Mouse (Mus musculus): ENCODE data around the gene Phf21a. TPM values are rescaled to one million over a fixed set of nuclear protein-coding genes. Genes with fewer than 3 reads are reported as not detected.
A peak's percentile ranks its signal among the peaks of the same experiment; 100 is the strongest.

Phf21a gene
- total RNA-seq (2021) = 100 to 1,000 TPM; 121 to 130 TPM
- long read RNA-seq, experiment 1, partial matches to known transcripts = 4 of 29 reads
- long read RNA-seq, experiment 1, other reads (novel, unspliced or antisense) = 24 of 29 reads
- long read RNA-seq, experiment 2, partial matches to known transcripts = 1 of 9 reads
- long read RNA-seq, experiment 2, other reads (novel, unspliced or antisense) = 8 of 9 reads

DNA sequence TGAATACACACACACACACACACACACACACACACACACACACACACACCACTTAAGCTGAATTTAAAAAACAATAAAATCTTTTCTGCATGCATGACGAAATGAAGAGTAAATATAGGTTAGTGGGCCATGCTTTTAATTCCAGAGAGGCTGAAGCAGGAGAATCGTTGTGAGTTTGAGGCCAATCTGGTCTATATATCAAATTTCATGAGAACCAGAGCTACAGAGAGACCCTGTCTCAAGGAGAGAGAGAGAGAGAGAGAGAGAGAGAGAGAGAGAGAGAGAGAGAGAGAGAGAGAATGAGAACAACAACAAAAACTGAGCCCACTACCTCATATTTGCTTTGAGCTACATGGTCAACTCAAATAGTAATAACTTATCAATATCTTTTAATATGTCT, at the start of gene Phf21a:
Gene Phf21a (plus strand): TSS at position 301 of the 400 bp plus-strand sequence.
- DNase-seq (ENCODE audit: low spot score in 2 of 2) = no peak

GRCm38 (mm10) chr2:92043285-92043684, 49.6 kb upstream of the Phf21a start:
- DNase-seq (ENCODE audit: low spot score in 2 of 2) = no peak

- no peak for DNase-seq (ENCODE audit: low spot score in 2 of 2)
Observed at GRCm38 (mm10) chr2:92047601-92048000, 45.3 kb upstream of the Phf21a start.

DNA sequence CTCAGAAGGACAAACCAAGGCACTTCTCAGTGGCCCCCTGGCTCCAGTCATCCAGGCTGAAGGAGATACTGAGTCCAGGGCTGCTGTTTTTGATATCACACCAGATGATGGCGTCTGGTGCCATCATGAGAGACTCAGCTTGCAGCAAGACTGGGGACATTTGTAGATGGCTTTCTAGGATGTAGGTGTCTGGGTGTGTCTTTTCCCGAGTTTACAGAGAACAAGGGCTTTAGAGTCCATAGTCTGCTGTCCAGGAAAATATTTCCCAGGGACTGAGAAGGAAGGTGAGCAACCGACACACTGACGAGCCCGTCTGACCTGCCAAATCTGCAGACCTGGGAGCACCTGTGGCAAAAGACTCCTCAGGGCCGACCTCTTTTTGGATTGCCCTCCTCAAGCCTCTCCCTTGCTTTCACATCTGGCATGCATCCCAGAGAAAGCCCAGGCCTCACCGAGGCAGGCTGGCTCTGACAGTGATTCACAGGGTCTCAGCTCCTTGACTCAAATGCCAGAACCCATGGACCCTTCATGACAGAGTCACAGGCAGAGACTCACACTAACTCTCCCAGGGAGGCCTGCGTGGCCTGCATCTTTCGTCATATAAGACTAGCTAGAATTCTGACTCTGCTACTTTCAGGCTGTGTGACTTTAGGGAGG, 44.8 kb upstream of the Phf21a start:
- no peak for DNase-seq (ENCODE audit: low spot score in 2 of 2)

DNA sequence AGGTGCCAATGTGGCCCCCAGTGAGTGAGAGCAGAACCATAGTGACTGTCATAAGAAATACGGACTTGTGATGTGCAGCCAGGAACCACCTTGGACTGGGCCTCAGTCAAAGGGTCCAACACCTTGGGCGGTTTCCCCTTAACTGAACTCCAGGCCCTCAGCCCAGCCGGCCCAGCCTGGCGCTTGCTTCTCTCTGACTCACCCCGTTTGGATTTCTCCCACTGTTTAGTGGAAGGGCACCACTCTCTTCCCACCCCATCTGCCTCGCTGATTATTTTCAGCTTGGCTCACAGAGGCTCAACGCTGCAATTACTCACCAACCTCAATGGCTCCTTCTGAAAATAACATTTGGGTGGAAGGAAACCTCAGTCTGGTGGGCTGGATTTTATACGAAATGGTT, 40.7 kb upstream of the Phf21a start:
- DNase-seq (ENCODE audit: low spot score in 2 of 2) = peak; percentile 58 to 60

GRCm38 (mm10) chr2:92052754-92053153, 40.2 kb upstream of the Phf21a start:
- DNase-seq (ENCODE audit: low spot score in 2 of 2) = no peak

DNA sequence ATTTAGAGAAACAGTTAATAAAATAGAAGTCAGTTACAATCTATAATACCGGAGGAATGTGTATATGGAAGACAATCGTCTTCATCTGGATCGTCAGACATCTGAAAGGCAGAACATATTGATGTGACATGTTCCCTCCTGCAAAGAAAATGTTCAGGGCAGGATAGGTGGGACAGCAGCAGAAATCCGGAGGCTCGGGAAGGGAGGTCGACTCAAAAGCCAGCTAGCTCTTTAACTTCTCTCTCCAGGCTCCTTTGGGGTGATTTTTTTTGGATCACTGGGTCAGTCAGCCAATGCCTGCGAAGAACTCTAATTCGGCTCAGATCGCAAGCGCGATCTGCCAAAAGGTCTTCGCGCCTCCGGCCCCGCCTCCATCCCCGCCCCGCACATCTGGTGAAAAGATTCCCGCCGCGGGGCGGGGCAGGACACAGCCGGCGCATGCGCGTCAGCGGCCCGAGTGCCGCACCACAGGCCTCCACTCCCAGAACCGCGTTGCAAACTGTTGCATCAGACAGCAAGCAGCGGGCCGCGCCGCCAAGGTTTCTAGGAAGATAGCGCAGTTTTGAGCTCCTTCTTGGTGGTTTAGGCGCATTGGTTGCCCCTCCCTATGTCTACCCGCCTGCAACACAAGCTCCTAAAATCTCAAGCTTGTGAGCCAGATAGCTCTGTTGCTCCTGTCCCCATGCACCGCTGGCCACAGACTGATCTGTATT, 37.7 kb upstream of the Phf21a start:
- DNase-seq (ENCODE audit: low spot score in 2 of 2) = peak; percentile 85 to 89

- peak; percentile 49 to 63 for DNase-seq (ENCODE audit: low spot score in 2 of 2)
Observed at GRCm38 (mm10) chr2:92055831-92056236, 37.1 kb upstream of the Phf21a start.

- DNase-seq (ENCODE audit: low spot score in 2 of 2) = no peak
Observed at GRCm38 (mm10) chr2:92056760-92057159, 36.2 kb upstream of the Phf21a start.

DNA sequence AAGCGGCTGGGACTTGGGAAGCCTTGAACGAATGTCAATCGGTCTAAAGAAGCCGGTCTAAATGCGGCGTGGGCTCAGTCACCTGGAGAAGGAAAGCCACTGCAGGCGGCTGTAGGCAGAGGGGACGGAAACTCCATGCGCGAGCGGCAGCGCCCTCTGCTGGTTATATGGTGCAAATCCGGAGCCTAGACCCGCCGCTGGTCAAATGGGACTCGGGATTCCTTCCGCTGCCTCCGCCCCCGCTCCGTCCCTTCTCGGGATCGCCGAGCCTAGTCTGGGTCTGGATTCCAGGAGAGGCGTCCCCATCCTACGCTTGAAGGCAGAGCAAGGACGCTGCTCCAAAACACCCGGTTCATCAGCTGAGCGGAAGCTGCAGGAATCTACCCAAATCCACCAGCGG, 34.4 kb upstream of the Phf21a start:
- peak; percentile 97 to 98 for DNase-seq (ENCODE audit: low spot score in 2 of 2)

GRCm38 (mm10) chr2:92058936-92059335, 34.0 kb upstream of the Phf21a start:
- no peak for DNase-seq (ENCODE audit: low spot score in 2 of 2)

DNA sequence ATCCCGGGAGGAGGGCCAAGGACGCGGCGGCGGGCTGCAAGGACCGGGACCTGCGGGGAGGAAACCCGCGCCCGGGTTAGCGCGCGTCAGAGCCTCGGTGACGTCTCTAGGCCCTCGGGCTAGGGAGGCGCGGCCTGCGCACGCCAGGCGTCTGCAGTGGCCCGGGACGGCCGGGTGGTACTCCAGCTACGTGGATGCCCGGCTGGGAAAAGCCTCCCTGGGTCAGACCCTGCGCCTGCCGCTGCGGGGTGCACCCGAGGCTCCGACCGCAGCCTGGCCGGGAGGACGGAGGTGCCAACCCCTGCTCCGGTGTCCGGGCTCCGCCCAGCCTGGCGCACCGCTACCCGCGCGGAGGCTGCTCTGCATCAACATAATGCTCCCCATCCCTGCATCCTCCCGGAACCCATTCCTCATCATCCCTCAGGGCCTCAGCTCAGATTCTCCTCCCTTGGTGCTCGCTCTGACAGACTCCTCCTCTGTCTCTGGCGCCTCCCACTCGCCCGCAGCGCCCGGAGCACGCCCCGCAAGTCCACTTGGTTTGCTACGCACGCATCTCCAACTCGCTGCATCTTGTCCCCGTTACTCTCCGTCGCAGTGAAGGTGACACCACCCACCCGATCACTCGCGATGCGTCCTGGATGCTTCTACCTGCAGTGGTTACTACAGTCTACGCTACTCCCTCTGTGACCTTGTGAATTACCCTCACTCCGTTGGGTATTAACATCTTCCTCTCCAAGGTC, 33.3 kb upstream of the Phf21a start:
- peak; percentile 70 to 84 for DNase-seq (ENCODE audit: low spot score in 2 of 2)

DNA sequence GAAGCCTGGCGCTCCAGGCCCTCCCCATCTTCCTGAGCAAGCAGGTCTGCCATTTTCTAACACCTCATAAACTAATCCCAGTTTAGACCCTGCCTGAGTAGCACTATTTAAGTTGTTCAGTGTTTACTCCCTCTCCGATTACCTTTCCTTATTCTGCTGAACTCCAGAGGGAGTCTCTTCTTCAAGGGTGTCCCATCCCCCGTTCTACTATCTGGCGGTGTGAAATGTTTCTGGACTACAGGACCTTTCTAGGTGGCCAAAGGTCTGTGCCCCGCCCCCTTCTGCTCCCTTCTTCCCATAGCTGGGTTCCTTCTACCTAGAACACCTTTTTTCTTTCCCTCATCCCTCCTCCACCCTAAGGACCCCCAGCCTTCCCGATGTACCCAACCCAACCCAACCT, 32.6 kb upstream of the Phf21a start:
- no peak for DNase-seq (ENCODE audit: low spot score in 2 of 2)

DNA sequence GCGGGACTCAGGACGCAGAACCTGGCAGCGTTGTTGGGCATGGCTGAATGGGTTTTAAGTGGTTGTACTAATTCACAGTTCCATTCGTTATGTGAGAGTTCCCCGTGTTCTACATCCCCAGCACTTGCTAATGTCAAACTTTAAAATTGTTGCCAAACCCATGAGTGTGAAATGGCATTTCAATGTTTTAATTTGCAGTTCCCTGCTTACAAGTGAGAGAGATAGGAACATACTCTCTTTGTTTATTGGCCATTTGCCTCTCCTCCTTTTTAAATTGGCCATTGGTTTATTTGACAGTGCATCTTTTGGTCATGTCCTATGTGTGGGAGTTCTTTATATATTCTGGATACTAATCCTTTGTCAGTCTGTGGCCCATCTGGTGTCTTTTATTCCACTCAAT, 31.6 kb upstream of the Phf21a start:
- DNase-seq (ENCODE audit: low spot score in 2 of 2) = peak in 1 of 2 experiments; percentile 17

DNA sequence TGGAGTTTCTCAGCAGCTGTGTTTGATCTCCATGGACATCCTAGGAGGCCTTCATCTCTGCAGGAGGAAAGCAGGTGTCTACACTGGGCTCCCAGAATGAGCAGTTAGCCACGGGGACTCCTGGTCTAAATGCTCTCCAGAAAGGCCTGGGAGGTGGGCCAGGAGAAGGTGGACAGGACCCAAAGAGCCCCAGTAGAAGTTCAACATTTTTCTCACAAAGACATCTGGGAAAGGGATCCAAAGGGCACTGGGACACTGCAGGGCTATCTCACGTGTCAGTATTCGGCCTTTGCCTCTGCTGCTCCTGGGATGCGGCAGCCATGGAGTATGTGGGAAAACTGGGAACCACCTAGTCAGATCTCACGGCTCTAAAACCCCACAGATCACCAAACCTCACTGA, 29.8 kb upstream of the Phf21a start:
- no peak for DNase-seq (ENCODE audit: low spot score in 2 of 2)

DNA sequence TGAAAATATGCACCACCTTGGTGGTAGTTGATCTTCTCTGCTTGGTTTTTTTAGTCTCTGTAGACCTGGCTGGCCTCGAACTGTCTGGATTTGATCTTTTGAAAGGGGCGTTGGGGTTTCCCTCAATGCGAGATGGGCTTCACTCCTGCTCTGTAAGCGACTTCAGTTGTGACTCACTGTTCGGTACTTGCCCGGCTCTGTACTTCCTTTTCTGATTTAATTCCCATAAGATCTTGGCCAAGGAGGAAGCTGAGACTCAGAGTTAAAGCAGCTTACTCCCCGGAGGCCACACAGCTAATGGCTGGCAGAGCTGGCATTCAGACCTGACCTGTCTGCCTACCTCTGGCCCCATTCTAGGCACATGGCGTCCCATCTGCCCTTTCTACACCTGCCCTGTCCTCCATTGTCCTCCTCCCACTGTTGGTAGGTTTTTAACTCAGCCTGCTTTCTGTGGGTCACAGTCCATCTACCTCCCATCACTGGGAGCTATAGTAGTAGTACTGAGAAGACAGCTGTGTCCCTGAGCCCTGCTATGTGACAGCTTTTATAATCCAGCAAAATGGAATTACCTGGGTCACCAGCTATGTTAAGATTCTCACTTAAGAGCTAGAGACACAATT, 27.5 kb upstream of the Phf21a start:
- DNase-seq (ENCODE audit: low spot score in 2 of 2) = no peak

- DNase-seq (ENCODE audit: low spot score in 2 of 2) = no peak
Observed at GRCm38 (mm10) chr2:92065938-92066337, 27.0 kb upstream of the Phf21a start.

DNA sequence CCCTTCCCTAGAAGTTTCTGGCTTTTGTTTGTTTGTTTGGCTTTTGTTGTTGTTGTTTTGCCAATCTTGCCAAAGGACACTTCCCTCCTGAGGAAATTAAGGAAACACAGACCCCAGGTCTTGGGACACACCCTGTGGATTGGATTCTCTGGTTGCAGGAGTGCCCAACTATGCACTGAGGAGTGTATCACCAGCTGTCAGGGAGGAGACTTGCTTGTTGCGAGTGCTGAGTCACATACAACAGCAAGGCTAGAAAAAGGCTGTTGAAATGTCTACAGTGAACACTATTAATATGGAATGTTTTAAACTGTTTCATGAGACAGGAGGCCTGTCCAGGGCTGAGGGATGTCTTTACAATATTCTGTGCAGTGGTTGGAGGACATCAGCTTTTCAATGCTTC, 26.0 kb upstream of the Phf21a start:
- no peak for DNase-seq (ENCODE audit: low spot score in 2 of 2)

GRCm38 (mm10) chr2:92067600-92067999, 25.3 kb upstream of the Phf21a start:
- no peak for DNase-seq (ENCODE audit: low spot score in 2 of 2)

- DNase-seq (ENCODE audit: low spot score in 2 of 2) = no peak
Observed at GRCm38 (mm10) chr2:92069630-92070029, 23.3 kb upstream of the Phf21a start.

- no peak for DNase-seq (ENCODE audit: low spot score in 2 of 2)
Observed at GRCm38 (mm10) chr2:92071143-92071542, 21.8 kb upstream of the Phf21a start.

Measured in left cerebral cortex, adult 18-20 months (tissue).